Mouse (Mus musculus) liver, embryonic 14.5 days (tissue): Measurements from ENCODE around the gene Sh3rf1. TPM values are rescaled to one million over a fixed set of nuclear protein-coding genes. Genes with fewer than 3 reads are reported as not detected.

Experiments used
- ATAC-seq: fragments of 200-750 bp; cut with Nextera tagmentation; 2 replicates; pipeline ENCODE4 v1.8.0; 2017; ENCODE audit warnings: moderate number of reproducible peaks, mild to moderate bottlenecking, moderate library complexity; ENCODE audit not compliant: insufficient read depth
- DNase-seq, 3 experiments: peaks; one replicate each; pipeline ENCODE4 v3.0.0-alpha.2; 2012 to 2013; ENCODE audit warnings: low read depth in 3 of 3, low spot score in 3 of 3
- H3K27ac ChIP-seq: fragments of 300-500 bp; sonication (generic); 2 replicates; pipeline ENCODE4 v1.5.1; 2014; ENCODE audit warnings: moderate library complexity, mild to moderate bottlenecking, control low read depth, inconsistent platforms
- H3K27me3 ChIP-seq: fragments of 300-500 bp; sonication (generic); 2 replicates; pipeline ENCODE4 v1.6.1; 2014; ENCODE audit warnings: mild to moderate bottlenecking, low read length, moderate library complexity; ENCODE audit not compliant: control insufficient read depth, insufficient read depth
- H3K36me3 ChIP-seq: fragments of 300-500 bp; sonication (generic); replicated peaks from 2 replicates; pipeline ENCODE4 v1.6.1; 2014; ENCODE audit warnings: low read depth; ENCODE audit not compliant: control insufficient read depth, insufficient read depth
- H3K4me1 ChIP-seq, 2 experiments: fragments of 200-500 bp in 1 of 2; fragments of 300-500 bp in 1 of 2; sonication (generic) in 1 of 2; replicated peaks; 2 replicates each; pipeline ENCODE4 v1.6.1; 2012 to 2014; ENCODE audit warnings: antibody characterized with exemption in 1 of 2, inconsistent platforms in 1 of 2, low read length in 1 of 2; ENCODE audit not compliant: control insufficient read depth in 2 of 2, insufficient read depth in 2 of 2
- H3K4me2 ChIP-seq: fragments of 300-500 bp; sonication (generic); 2 replicates; pipeline ENCODE4 v1.6.1; 2014; ENCODE audit warnings: low read depth, mild to moderate bottlenecking, control low read depth, moderate library complexity
- H3K4me3 ChIP-seq, 2 experiments: fragments of 200-500 bp in 1 of 2; fragments of 300-500 bp in 1 of 2; sonication (generic) in 1 of 2; 2 replicates each; pipeline ENCODE4 v1.5.1; 2012 to 2014; ENCODE audit warnings: low read depth in 2 of 2, low read length in 2 of 2, mild to moderate bottlenecking in 2 of 2, control low read depth in 1 of 2, inconsistent platforms in 1 of 2, moderate library complexity in 1 of 2; ENCODE audit not compliant: insufficient read depth in 1 of 2
- H3K9ac ChIP-seq: fragments of 300-500 bp; sonication (generic); replicated peaks from 2 replicates; pipeline ENCODE4 v1.6.1; 2014; ENCODE audit warnings: mild to moderate bottlenecking, control low read depth, moderate library complexity
- H3K9me3 ChIP-seq: fragments of 300-500 bp; sonication (generic); 2 replicates; pipeline ENCODE4 v1.6.1; 2016; ENCODE audit warnings: low read length, mixed read lengths; ENCODE audit not compliant: control insufficient read depth
- CTCF ChIP-seq: IDR thresholded peaks from 2 replicates; pipeline ENCODE4 v1.5.1; 2016; ENCODE audit warnings: antibody characterized with exemption, low read depth, control low read depth
- EP300 ChIP-seq: IDR thresholded peaks from 2 replicates; pipeline ENCODE4 v1.6.1; 2016; ENCODE audit warnings: antibody characterized with exemption, low read depth
- WGBS: fragments of 180-500 bp; shearing (Covaris S2); extraction: QIAGEN DNeasy Blood & Tissue Kit; methylation state at CpG from one replicate; pipeline ENCODE4 v1.1.7; 2014; ENCODE audit not compliant: insufficient replicate concordance; 5-methylcytosine and 5-hydroxymethylcytosine counted together
- polyA plus RNA-seq, 2 experiments: library from polyadenylated mRNA; depleted of rRNA in 1 of 2; stranded (reverse) in 1 of 2; unstranded in 1 of 2; fragments of >200 nt; fragmentation: Nextera tagmentation in 1 of 2; extraction: Ambion mirVana in 1 of 2; gene quantifications; 2 replicates each; pipeline versions ENCODE4 v1.2.1 to v1.2.3; 2012 to 2014

Sh3rf1 gene
- polyA plus RNA-seq, 2 experiments = 0.61 to 0.85 TPM

- DNase-seq (no peak), ATAC-seq (no peak)
- peaks cover 0 to 13% of the 10 kb centered on the region in 2 experiments; a peak in 2 of 4 replicates for H3K4me1 ChIP-seq
- H3K27ac ChIP-seq = no peak overlapping the region
- no peaks in the 10 kb centered on the region for H3K27me3 ChIP-seq
- H3K36me3 ChIP-seq = no peaks in the 10 kb centered on the region
- 56% methylated on average over 5 of the region's 5 CpGs for WGBS
- no peak overlapping the region for H3K9ac ChIP-seq
- TF ChIP-seq CTCF = no peak
- no peak for TF ChIP-seq EP300
- H3K9me3 ChIP-seq = no peaks in the 10 kb centered on the region
- no peak overlapping the region for H3K4me3 ChIP-seq
- H3K4me2 ChIP-seq = no peak overlapping the region
These were observed 52.7 kb downstream of the Sh3rf1 start for GRCm38 (mm10) chr8:61276397-61276796.

- no peak overlapping the region for H3K9ac ChIP-seq
- H3K9me3 ChIP-seq = no peaks in the 10 kb centered on the region
- 74% methylated on average over 10 of the region's 10 CpGs for WGBS
- TF ChIP-seq CTCF (no peak), EP300 (no peak)
- H3K4me3 ChIP-seq = no peak overlapping the region
- DNase-seq (no peak), ATAC-seq (no peak)
- H3K4me2 ChIP-seq = no peak overlapping the region
- H3K27me3 ChIP-seq = no peaks in the 10 kb centered on the region
- no peaks in the 10 kb centered on the region for H3K36me3 ChIP-seq
- no peak overlapping the region for H3K27ac ChIP-seq
- peaks cover 0 to 24% of the 10 kb centered on the region in 2 experiments; a peak in 2 of 4 replicates for H3K4me1 ChIP-seq
These were observed 55.4 kb downstream of the Sh3rf1 start for GRCm38 (mm10) chr8:61279030-61279429.

- TF ChIP-seq EP300 (no peak), CTCF (no peak)
- no peak overlapping the region for H3K4me2 ChIP-seq
- H3K4me1 ChIP-seq = peaks cover 0 to 22% of the 10 kb centered on the region in 2 experiments; a peak in 2 of 4 replicates
- H3K9ac ChIP-seq = no peak overlapping the region
- DNase-seq (no peak), ATAC-seq (no peak)
- H3K4me3 ChIP-seq = no peak overlapping the region
- H3K27me3 ChIP-seq = no peaks in the 10 kb centered on the region
- no peaks in the 10 kb centered on the region for H3K9me3 ChIP-seq
- 53% methylated on average over 10 of the region's 10 CpGs for WGBS
- no peak overlapping the region for H3K27ac ChIP-seq
- H3K36me3 ChIP-seq = no peaks in the 10 kb centered on the region
These were observed 58.9 kb downstream of the Sh3rf1 start for GRCm38 (mm10) chr8:61282303-61283168.

- Histone ChIP-seq H3K36me3 (no peaks in the 10 kb centered on the region), H3K9me3 (no peaks in the 10 kb centered on the region), H3K9ac (no peak overlapping the region), H3K4me1 (peaks cover 0 to 22% of the 10 kb centered on the region in 2 experiments; a peak in 2 of 4 replicates), H3K27me3 (no peaks in the 10 kb centered on the region), H3K27ac (no peak overlapping the region), H3K4me2 (no peak overlapping the region), H3K4me3 (no peak overlapping the region)
- ATAC-seq = no peak
- no peak for DNase-seq
- no peak for TF ChIP-seq EP300
- 0 out of 2 replicates have a peak, but pooled peaks have one; percentile 20 for TF ChIP-seq CTCF
- WGBS = 27% methylated on average over 12 of the region's 12 CpGs
These were observed 59.8 kb downstream of the Sh3rf1 start for GRCm38 (mm10) chr8:61283169-61284081.
